Mouse (Mus musculus) olfactory bulb, adult 2 months (tissue): ENCODE measurements around the gene Gnb1l.

Experiments used
- CTCF ChIP-seq: fragments of 200-500 bp; IDR thresholded peaks from 2 replicates; pipeline ENCODE4 v1.5.1; 2012; ENCODE audit warnings: low read depth, mild to moderate bottlenecking, low read length, moderate library complexity; ENCODE audit not compliant: insufficient read depth
- POLR2A ChIP-seq: fragments of 200-500 bp; IDR thresholded peaks from 2 replicates; pipeline ENCODE4 v1.6.1; 2012; ENCODE audit warnings: mild to moderate bottlenecking, low read depth, low read length, moderate library complexity; ENCODE audit not compliant: insufficient read depth

DNA sequence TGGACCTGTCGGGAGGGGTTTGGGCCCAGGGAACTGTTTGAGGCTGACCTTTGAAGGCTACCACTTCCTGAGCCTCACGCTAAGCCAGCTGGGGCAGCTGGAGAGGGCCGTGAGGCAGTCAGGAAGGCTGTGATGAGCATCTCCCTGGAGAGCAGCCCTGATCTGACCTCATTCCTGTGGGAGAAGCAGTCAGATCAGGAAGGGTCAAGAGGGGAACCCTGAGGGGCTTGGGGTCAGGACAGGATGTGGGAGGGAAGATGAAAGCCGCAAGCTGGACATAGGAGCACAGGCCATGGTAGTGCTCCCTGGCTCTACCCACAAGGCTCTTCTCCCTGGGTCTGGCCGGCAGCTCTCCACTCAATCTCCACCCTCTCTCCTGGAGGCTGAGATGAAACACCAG lies 44.7 kb upstream of the Gnb1l start:
- no peak for TF ChIP-seq CTCF
- TF ChIP-seq POLR2A = no peak
